Mouse (Mus musculus) 3134 (cell line): ENCODE data around the gene Oxld1.
A peak's percentile ranks its signal among the peaks of the same experiment; 100 is the strongest.

Source experiments
- DNase-seq: peaks from one replicate; pipeline ENCODE4 v3.0.0-alpha.2; 2011; ENCODE audit warnings: low spot score; ENCODE audit not compliant: insufficient read length; ENCODE audit errors: extremely low read depth

The Oxld1 gene

DNA sequence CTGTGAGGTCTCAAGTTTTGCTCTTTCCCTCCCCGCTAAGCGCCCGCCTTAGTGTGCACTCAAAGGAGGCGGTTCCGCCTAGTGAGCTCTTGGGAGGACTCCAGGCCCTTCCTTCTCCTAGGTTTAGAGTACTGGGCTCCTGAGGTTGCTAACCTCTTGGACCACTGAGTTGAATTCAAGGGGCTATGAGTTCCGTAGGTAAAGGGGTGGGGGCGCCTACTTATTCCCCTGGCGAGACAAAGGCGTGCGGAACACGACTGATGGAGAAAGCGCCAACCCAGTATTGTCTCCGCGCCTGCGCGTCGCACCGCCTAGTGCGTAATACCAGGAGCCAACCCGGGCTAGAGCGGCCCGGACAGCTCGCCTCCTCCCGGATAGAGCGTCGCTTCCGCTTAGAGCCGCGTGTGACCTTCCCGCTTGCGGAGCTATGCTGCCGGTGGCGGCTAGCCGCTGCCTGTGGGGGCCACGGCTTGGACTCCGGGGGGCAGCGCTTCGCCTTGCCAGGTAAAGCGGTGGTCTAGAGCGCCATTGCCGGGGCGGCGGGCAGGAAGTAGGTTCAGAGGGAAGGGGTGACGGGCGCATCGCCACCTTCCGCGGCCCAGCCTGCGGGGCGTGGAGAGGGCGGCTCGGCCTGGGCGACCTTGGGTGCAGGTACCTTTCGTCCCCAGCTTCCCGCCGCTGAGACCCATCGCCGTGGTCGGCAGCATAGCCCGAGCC is 26.6 kb upstream of the Oxld1 start, which contains the start of gene Mrpl12:
Gene Mrpl12 (plus strand): TSS at position 349 of the 717 bp plus-strand sequence.
- DNase-seq: peak; percentile 92

GRCm38 (mm10) chr11:120483448-120483934 is 25.6 kb upstream of the Oxld1 start:
- DNase-seq: no peak

- DNase-seq: no peak
Observed at GRCm38 (mm10) chr11:120472052-120472451, 14.2 kb upstream of the Oxld1 start.

- DNase-seq: no peak
Observed at GRCm38 (mm10) chr11:120467736-120468092, 9.8 kb upstream of the Oxld1 start.

- DNase-seq: peak; percentile 98
Observed at GRCm38 (mm10) chr11:120467051-120467735, 9.3 kb upstream of the Oxld1 start, which contains the start of gene Arl16. Arl16 (minus strand) TSS chr11:120467607.

DNA sequence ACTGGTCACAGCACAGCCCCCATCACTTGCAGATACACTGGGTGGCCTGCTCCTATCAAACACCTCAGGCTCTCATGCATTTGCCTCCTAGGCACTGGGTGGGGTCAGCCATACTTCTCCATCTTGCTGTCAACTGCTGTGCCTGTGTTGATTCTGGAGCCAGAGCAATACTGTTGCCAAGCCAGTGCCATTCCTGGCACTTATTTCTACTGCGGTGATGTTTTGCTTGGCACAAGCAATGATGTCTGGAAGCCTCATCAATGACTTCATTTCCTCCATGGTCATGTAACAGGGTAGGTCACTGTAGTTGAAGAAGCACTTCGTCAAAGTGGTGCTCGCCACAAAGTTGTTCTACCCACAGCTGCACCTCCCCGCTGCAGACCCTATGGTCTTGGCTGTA is 7.7 kb upstream of the Oxld1 start:
- peak; percentile 72 for DNase-seq

DNA sequence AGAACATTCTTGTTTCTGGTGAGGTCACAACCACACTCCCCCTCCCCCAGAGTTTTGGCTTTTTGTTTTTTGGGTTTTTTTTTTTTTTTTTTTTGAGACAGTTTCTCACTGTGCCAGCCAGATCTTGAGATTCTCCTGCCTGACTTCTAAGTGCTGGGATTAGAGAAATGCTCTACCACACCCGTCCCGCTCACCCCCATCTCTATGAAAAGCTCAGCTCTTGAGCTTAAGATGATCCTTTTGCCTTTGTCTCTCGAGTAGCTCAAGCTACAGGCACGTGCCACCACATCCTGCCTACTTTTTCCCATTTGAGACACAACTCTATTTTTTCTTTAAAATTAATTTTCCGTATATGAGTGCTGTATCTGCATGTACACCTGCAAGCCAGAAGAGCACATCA is 6.5 kb upstream of the Oxld1 start:
- DNase-seq: no peak

DNA sequence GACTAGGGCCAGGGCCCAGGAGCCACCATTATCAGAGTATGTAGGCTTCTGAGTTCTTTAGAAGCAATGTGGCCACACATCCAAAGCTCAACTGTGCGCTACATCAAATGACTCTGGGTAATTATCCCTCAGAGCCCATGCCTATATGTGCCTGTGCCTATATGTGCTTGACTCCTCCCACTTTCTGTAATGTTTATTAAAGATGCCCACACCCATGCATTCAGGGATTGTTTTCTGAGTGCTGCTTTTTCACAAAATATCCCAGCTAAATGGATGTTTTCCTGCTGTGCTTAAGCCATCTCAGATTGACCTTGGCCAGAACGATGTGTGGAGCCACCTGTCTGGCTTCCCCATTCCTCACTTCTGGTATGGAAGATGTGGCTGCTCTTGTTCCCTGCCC is 5.7 kb upstream of the Oxld1 start:
- DNase-seq: no peak

DNA sequence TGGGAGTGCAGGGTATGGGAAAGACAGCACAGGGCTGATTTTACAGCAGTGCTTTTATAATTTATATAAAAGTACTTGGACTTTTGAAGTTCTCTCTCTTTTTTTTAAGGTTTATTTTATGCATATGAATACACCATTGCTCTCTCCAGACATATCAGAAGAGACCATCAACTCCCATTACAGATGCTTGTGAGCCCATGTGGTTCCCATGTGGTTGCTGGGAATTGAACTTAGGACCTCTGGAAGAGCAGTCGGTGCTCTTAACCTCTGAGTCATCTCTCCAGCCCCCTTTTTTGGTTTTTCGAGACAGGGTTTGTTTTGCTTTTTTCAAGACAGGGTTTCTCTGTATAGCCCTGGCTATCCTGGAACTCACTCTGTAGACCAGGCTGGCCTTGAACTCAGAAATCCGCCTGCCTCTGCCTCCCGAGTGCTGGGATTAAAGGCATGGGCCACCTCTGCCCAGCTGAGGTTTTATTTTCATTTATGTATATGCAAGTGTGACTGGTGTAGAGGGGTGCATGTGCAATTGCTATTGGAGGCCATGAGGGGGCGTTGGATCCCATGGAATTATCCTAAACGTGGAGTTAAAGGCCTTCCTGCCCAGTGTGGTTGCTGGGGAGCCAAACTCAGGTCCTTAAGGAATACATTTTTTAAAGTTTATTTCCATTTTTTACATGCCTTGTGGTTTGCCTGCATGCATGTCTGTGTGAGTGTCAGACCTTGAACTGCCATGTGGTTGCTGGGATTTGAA is 1.2 kb upstream of the Oxld1 start:
- DNase-seq: no peak

DNA sequence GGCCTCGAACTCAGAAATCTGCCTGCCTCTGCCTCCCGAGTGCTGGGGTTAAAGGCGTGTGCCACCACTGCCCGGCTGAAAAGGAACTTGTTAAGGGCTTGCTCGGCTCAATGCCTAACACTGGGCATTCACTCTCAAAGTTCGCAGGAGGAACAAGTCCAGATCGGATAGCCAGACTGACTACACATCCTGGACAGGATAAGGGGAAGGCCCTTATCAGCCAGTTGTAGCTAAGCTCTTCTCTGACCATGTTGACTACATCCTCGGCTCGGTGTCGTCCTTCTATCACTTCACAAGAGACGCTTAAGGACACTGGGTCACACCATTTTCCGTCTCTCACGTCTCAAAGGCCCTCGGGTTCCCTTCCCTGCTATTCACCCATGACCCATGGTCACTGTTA is 498 bp downstream of the Oxld1 start:
- no peak for DNase-seq

GRCm38 (mm10) chr11:120455413-120455812 is 2.5 kb downstream of the Oxld1 start:
- DNase-seq: no peak

DNA sequence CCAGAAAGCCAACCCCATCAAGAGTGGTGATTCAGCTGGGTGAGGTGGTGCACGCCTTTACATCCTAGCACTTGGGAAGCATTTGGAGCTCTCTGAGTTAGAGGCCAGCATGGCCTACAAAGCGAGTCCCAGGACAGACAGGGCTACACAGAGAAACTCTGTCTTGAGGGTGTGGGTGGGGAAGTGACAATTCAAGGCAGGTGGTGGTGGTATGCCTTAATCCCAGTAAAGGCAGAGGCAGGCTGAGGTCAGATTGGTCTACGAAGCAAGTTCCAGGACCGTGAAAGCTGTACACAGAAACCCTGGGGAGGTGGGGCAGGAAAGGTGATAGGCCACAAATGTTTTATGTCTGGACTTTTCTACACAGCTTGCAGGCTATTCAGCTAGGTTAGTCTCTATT is 2.9 kb downstream of the Oxld1 start:
- no peak for DNase-seq

DNA sequence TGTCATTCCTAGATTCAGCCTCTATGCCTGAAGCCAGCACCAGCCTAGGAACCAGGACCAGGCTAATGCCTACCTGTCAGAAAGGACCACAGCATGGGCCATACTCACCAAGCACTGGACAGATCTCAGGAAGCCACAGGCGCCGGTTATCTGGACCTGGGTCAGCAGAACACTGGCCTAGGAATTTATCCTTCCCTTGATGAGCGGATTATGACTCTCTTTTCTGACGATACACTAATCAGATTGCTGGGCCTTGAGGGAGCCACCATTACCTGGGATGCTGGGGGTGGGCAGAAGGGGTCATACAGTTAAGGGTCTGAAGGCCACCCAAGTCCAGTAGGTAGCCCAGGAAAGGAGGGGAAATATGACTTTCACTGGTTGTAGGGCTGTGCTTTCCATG is 4.6 kb downstream of the Oxld1 start, which contains the start of gene Pde6g:
Gene Pde6g (minus strand): TSS at position 195 of the 400 bp plus-strand sequence.
- no peak for DNase-seq

DNA sequence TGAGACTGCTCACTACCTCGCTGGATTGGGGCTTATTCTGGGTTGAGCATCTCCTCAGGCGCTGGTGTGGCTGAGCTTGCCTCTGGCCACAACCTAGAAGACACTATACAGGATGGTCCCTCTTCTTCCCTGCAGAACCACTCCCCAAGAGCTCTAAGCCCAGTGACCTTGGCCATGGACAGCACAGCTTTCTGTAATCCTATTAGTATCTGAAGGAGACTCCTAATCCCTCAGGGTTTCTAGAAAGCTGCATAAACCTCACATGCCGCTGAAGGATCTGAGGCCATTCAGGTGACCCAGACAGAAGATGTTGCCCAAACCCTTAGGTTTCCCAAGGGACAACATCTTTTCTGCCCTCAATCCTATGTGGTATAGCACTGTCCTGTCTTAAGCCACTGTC is 5.6 kb downstream of the Oxld1 start:
- DNase-seq: no peak

GRCm38 (mm10) chr11:120447179-120447578 is 10.7 kb downstream of the Oxld1 start:
- DNase-seq: no peak

GRCm38 (mm10) chr11:120445475-120445874 is 12.4 kb downstream of the Oxld1 start:
- DNase-seq: no peak

DNA sequence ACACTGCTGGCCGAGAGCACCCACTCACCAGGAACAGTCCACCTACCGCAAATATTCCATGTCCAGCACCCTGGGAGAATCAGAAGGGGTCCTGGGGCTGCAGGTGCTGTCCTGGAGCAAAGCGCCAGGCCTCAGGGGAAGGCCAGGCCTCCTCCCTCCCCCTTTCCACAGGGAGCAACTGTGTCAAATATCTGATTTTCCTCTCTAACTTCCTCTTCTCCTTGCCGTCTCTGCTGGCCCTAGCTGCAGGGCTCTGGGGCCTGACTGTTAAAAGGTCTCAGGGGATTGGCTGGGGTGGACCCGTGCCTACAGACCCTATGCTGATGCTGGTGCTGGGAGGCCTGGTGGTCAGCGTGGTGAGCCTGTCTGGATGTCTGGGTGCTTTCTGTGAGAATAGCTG is 13.8 kb downstream of the Oxld1 start:
- DNase-seq: no peak

- DNase-seq: no peak
Observed at GRCm38 (mm10) chr11:120442765-120443280, 15.0 kb downstream of the Oxld1 start.

DNA sequence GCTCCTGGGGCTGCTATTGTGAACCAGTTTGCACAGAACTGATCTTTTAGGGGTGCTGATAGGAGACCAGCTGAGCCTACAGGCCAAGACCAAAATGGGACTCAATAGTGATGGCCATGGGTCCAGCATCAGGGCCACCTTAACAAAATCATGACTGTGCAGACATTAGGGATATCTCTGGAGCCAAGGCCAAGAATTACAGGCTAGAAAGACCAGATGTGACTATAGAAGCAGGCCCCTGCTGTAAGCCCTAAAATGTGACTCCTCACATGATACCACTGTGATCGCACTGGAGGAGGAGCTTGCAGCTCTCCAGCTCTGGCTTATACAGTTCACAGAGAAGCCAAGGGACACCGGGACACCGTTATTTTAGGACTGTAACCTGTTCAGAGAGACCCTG is 15.5 kb downstream of the Oxld1 start, which contains the start of gene Tspan10:
Gene Tspan10 (plus strand): TSS at position 301 of the 400 bp plus-strand sequence.
- DNase-seq: no peak

DNA sequence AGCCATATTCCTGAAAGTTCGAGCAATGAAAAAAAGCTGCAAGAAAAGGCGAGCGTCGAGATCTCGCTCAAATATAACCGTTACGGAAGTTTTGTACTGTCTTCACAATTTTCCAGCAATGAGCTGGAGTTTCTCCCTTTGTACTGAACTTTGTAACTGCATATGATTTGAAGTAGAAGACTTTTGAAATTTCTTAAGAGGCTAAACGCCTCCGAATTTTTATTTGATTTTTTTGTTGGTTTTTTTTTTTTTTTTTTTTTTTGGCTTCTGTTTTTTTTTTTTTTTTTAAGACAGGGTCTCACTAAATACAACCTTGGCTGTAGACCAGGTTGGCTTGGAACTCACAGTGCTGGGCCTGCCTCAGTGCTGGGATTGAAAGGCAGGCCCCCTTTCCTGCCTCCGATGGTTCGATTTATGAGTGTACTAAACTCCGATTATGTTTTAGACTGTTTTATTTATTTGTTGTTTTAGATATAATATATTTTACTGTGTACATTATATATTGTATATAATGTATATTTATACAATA is 19.9 kb downstream of the Oxld1 start:
- DNase-seq: no peak
